Mouse (Mus musculus) heart, embryonic 13.5 days (tissue): ENCODE measurements around the gene Ugt1a10. TPM values are rescaled to one million over a fixed set of nuclear protein-coding genes. Genes with fewer than 3 reads are reported as not detected.

Source experiments
- microRNA-seq: library from miRNA; unstranded; fragments of <30 nt; microRNA quantifications from one replicate; pipeline ENCODE4, GENCODE M21; 2016
- polyA plus RNA-seq: library from polyadenylated mRNA; unstranded; fragments of >200 nt; fragmentation: Nextera tagmentation; extraction: Ambion mirVana; gene quantifications from 2 replicates; pipeline ENCODE4 v1.2.1, GENCODE M21; 2015

Gene Ugt1a10
- polyA plus RNA-seq, 1 experiment from 2014 or later: not detected

Small RNA genes within 50 kb of the gene (microRNA-seq; reads per million reads assigned to microRNA genes)
- not detected for gene Gm25198

Other genes with a start within 250 kb of the Ugt1a10 start
- 20.0 and 20.4 TPM in 2 replicates for gene Dgkd, start 202.1 kb upstream of the Ugt1a10 start, polyA plus RNA-seq
- gene Usp40, start 46.8 kb upstream of the Ugt1a10 start, polyA plus RNA-seq: 28.6 and 28.9 TPM in 2 replicates
- gene Ugt1a9, start 15.4 kb downstream of the Ugt1a10 start, polyA plus RNA-seq: not detected in 2 replicates
- gene Ugt1a8, start 32.4 kb downstream of the Ugt1a10 start, polyA plus RNA-seq: not detected in 2 replicates
- 1.0 and 1.7 TPM in 2 replicates for gene Ugt1a7c, start 39.7 kb downstream of the Ugt1a10 start, polyA plus RNA-seq
- gene Ugt1a6b, start 47.9 kb downstream of the Ugt1a10 start, polyA plus RNA-seq: not detected in 2 replicates
- gene Ugt1a6a, start 79.4 kb downstream of the Ugt1a10 start, polyA plus RNA-seq: 0.19 and 0.20 TPM in 2 replicates
- not detected in 2 replicates for gene Ugt1a5, start 110.6 kb downstream of the Ugt1a10 start, polyA plus RNA-seq
- not detected in 2 replicates for gene Ugt1a2, start 145.2 kb downstream of the Ugt1a10 start, polyA plus RNA-seq
- gene Dnajb3, start 150.4 kb downstream of the Ugt1a10 start, polyA plus RNA-seq: 5.3 and 5.8 TPM in 2 replicates
- gene Ugt1a1, start 156.6 kb downstream of the Ugt1a10 start, polyA plus RNA-seq: not detected in 2 replicates
- gene Mroh2a, start 171.6 kb downstream of the Ugt1a10 start, polyA plus RNA-seq: 0.33 and 0.50 TPM in 2 replicates
- 102 and 106 TPM in 2 replicates for gene Hjurp, start 222.2 kb downstream of the Ugt1a10 start, polyA plus RNA-seq
- gene Trpm8, start 222.3 kb downstream of the Ugt1a10 start, polyA plus RNA-seq: 0.03 and 0.04 TPM in 2 replicates